Mouse (Mus musculus) brain, adult 2 months (tissue): ENCODE measurements around the gene Cldn10.
A peak's percentile ranks its signal among the peaks of the same experiment; 100 is the strongest.

Experiments used
- DNase-seq: peaks from one replicate; pipeline ENCODE4 v3.0.0; 2011; ENCODE audit warnings: low read depth, low spot score

Cldn10 gene

GRCm38 (mm10) chr14:118910332-118911222 lies 122.9 kb downstream of the Cldn10 start:
- peak; percentile 84 for DNase-seq

- DNase-seq: peak; percentile 18
These were observed 123.8 kb downstream of the Cldn10 start for GRCm38 (mm10) chr14:118911521-118911920.

DNA sequence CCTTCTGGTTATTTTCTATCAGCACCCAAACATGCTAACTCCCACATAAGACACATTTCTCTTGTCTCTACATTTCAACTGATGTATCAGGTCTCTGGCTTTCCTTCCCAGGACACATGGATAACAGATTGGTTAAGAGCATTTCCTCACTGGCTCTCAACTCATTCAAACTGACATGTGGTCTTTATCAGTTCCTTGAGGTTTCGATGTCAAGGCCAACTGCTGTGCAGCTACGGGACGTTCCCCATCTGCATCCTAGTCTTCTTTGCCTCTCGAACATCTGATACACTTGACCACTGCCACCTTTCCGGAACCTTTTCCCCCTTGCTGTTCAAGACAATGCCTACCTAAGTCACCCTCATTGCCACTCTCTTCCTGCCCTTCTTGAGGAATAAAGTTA lies 125.9 kb downstream of the Cldn10 start:
- DNase-seq: no peak

GRCm38 (mm10) chr14:118919025-118919424 lies 131.3 kb downstream of the Cldn10 start:
- DNase-seq: peak; percentile 74

DNA sequence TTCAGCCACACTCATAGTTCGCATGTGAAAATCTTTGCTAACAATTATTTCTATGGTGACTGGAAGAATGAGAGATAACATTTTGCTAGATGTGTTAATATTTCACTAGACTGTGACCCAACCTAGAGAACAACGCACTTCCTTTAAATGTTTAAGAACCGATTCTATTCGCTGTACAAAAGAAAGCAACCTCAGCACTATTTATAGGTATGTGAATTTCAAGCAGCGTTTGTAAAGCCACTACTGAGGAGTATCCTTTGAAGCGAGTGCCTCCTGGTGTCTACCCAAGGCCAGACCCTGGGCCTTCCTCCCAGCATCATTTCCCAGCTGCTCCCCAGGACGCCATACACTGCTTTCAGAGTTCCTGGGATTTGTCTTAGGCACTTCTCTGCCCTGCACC lies 132.9 kb downstream of the Cldn10 start:
- DNase-seq: no peak

GRCm38 (mm10) chr14:118922251-118922650 lies 134.5 kb downstream of the Cldn10 start:
- DNase-seq: peak; percentile 55

- DNase-seq: peak; percentile 45
These were observed 135.0 kb downstream of the Cldn10 start for GRCm38 (mm10) chr14:118922667-118923184.
